Mouse (Mus musculus): Measurements from ENCODE around the gene Csnka2ip. TPM values are rescaled to one million over a fixed set of nuclear protein-coding genes. Genes with fewer than 3 reads are reported as not detected.

Csnka2ip gene
- polyA plus RNA-seq, 1 experiment from 2014 or later, result not detected

Other genes with a start within 250 kb of the Csnka2ip start
- gene 4930453N24Rik, start 168.8 kb upstream of the Csnka2ip start, polyA plus RNA-seq (2015; fragmentation: Nextera tagmentation; extraction: Ambion mirVana), result 19.4 and 21.4 TPM in 2 replicates
- gene Zfp654, start 249.2 kb upstream of the Csnka2ip start, polyA plus RNA-seq (2015; fragmentation: Nextera tagmentation; extraction: Ambion mirVana), result 5.3 and 6.4 TPM in 2 replicates
- 74.5 and 74.6 TPM in 2 replicates for gene Cggbp1, start 249.6 kb upstream of the Csnka2ip start, polyA plus RNA-seq (2015; fragmentation: Nextera tagmentation; extraction: Ambion mirVana)

All from stomach, embryonic 16.5 days (tissue).